ENCODE assay signal across 11 mouse cellular contexts in genomic region chr13:37595196-37595595, GRCm38 (mm10).
DNase-seq lines count a peak whose midpoint lies in the region; ATAC-seq and TF ChIP-seq lines count a peak whose summit lies in the region.
"Had no signal": no experiment of that assay in that cellular context is flagged by ENCODE, and none has a peak within 500 bp of the region (broad histone marks: within the 10 kb centered on the region; RNA-seq: fewer than 3 reads in every experiment).

No protein-coding gene starts in this region.

- 0 out of 2 replicates have a peak, but pooled peaks have one; percentile 15 for ATAC-seq in heart, embryonic 12.5 days (ENCODE audit: insufficient number of reproducible peaks, low FRiP score)
- ATAC-seq in liver, postnatal 0 days = peak; percentile 36; the same call in 1 of the 2 replicates
- ATAC-seq: inflammation-experienced regulatory T-cells, adult 6 months; midbrain, embryonic 16.5 days had no signal

- TF ChIP-seq CTCF in testis, adult 2 months (IDR thresholded peaks at IDR 0.05; ENCODE audit: control insufficient read depth, insufficient read depth, insufficient replicate concordance, low read depth, low read length) = no peak
- no peak for TF ChIP-seq CTCF in liver, postnatal 0 days (IDR thresholded peaks at IDR 0.05; ENCODE audit: low read depth)

- H3K27me3 ChIP-seq in heart, embryonic 12.5 days (replicated peaks) = no peaks in the 10 kb centered on the region; the same call in 1 of the 2 replicates
- no peaks in the 10 kb centered on the region for H3K27me3 ChIP-seq in testis, adult 2 months (ENCODE audit: control insufficient read depth, insufficient read depth, low read length)
- no peaks in the 10 kb centered on the region for H3K27me3 ChIP-seq in liver, postnatal 0 days (ENCODE audit: insufficient read depth, low read length)

- no peaks in the 10 kb centered on the region for H3K9me3 ChIP-seq in heart, embryonic 12.5 days (replicated peaks)
- no peaks in the 10 kb centered on the region for H3K9me3 ChIP-seq in liver, postnatal 0 days (ENCODE audit: low read length)

- H3K27ac ChIP-seq in heart, embryonic 12.5 days (ENCODE audit: poor library complexity, severe bottlenecking) = no peak overlapping the region
- peak overlapping the region; percentile 16; the same call in 1 of the 2 replicates for H3K27ac ChIP-seq in testis, adult 2 months (ENCODE audit: control insufficient read depth, insufficient read depth, low read depth, low read length)
- H3K27ac ChIP-seq in liver, postnatal 0 days (ENCODE audit: low read depth) = peak overlapping the region; percentile 82

- no peak for DNase-seq in heart, postnatal 14 days
- no peak for DNase-seq in testis, postnatal 14 days (ENCODE audit: low spot score)
- DNase-seq in liver, postnatal 0 days = peak; percentile 20
- peak; percentile 65 for DNase-seq in yolk sac, embryonic 10.5 days (ENCODE audit: low spot score)
- no peak for DNase-seq in urinary bladder, postnatal 10 days (ENCODE audit: low spot score)
- DNase-seq in left cerebral cortex, postnatal 36 days (ENCODE audit: low spot score in 2 of 2) = no peak
- DNase-seq: gastrocnemius, postnatal 10 days had no signal

- intact Hi-C loops in heart, postnatal 14 days (cut with DNase I) = no loop called here
- intact Hi-C loops in left cerebral cortex, postnatal 36 days (cut with DNase I) = no loop called here

- TF ChIP-seq EP300 in liver, postnatal 0 days (IDR thresholded peaks at IDR 0.05; ENCODE audit: low read depth) = no peak

- no peak overlapping the region for H3K4me2 ChIP-seq in heart, embryonic 12.5 days
- H3K4me2 ChIP-seq in liver, postnatal 0 days (ENCODE audit: low read depth, low read length) = peak overlapping the region; percentile 44; the same call in 1 of the 2 replicates

- H3K4me1 ChIP-seq in heart, embryonic 12.5 days (replicated peaks) = peaks cover 24% of the 10 kb centered on the region
- peaks cover 7% of the 10 kb centered on the region for H3K4me1 ChIP-seq in testis, adult 2 months (ENCODE audit: control insufficient read depth, insufficient read depth, low read length)
- peaks cover 19% of the 10 kb centered on the region for H3K4me1 ChIP-seq in liver, postnatal 0 days (ENCODE audit: insufficient read depth)

- no peak overlapping the region for H3K4me3 ChIP-seq in heart, embryonic 12.5 days
- H3K4me3 ChIP-seq in testis, adult 2 months (ENCODE audit: control insufficient read depth, low read depth, low read length) = no peak overlapping the region
- H3K4me3 ChIP-seq in liver, postnatal 0 days (ENCODE audit: low read depth, low read length) = no peak overlapping the region

- no peak for TF ChIP-seq POLR2A in testis, adult 2 months (IDR thresholded peaks at IDR 0.05; ENCODE audit: control insufficient read depth, low read depth, low read length)

- no peaks in the 10 kb centered on the region for H3K36me3 ChIP-seq in heart, embryonic 12.5 days
- no peaks in the 10 kb centered on the region for H3K36me3 ChIP-seq in testis, adult 2 months (ENCODE audit: control insufficient read depth, insufficient read depth, low read length)
- H3K36me3 ChIP-seq in liver, postnatal 0 days (replicated peaks; ENCODE audit: insufficient read depth, low read length) = no peaks in the 10 kb centered on the region

- 27% methylated on average over 8 of the region's 8 CpGs for WGBS in heart, embryonic 12.5 days
- WGBS in liver, postnatal 0 days (ENCODE audit: insufficient replicate concordance) = 14% methylated on average over 8 of the region's 8 CpGs

- no peak overlapping the region for H3K9ac ChIP-seq in heart, embryonic 12.5 days
- H3K9ac ChIP-seq in liver, postnatal 0 days (replicated peaks) = no peak overlapping the region; the same call in 1 of the 2 replicates

Comparison
In these comparisons a context has a peak if more than half of its experiments do, and no peak if none do; other contexts are left out.
1. DNase-seq: peak in liver, postnatal 0 days (single experiment) and yolk sac, embryonic 10.5 days (single experiment); none in heart, postnatal 14 days (0 of 2), testis, postnatal 14 days (single experiment), urinary bladder, postnatal 10 days (single experiment) and left cerebral cortex, postnatal 36 days (0 of 2).